Mouse (Mus musculus) heart, postnatal 4 days (tissue): ENCODE measurements around the gene Agr3. TPM values are rescaled to one million over a fixed set of nuclear protein-coding genes. Genes with fewer than 3 reads are reported as not detected.

Experiments
- DNase-seq: peaks from one replicate; pipeline ENCODE4 v3.0.0; 2021
- total RNA-seq, 2 experiments: library from RNA; stranded (reverse); gene quantifications; 2 replicates each; pipeline ENCODE4 v1.2.3; 2021

Gene Agr3
- total RNA-seq, 2 experiments from 2014 or later = not detected

GRCm38 (mm10) chr12:35984743-35985142, 59.3 kb downstream of the Agr3 start:
- DNase-seq = no peak

- no peak for DNase-seq
Measured at GRCm38 (mm10) chr12:35992711-35993110, 67.3 kb downstream of the Agr3 start, which contains the start of gene Agr2. TSS of gene Agr2 (plus strand) at chr12:35992907.

DNA sequence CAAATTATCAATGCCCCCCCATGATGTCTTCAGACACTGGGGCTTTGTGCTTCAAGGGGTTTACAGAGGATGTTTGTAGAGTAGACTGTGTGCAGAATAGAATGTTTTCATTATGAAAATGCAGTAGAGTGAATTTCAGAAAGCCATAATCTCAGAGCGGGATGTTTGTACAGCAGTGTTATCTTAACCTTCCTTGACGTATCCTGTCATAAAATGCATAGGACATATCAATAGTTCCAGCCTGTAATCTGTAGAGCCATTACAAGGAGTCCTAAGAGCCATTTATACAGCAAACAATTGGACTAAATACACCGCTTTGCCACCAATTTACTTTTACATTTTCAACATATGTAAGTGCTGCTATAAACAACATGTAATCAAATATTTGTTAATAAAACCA, 68.2 kb downstream of the Agr3 start:
- no peak for DNase-seq

- no peak for DNase-seq
Measured at GRCm38 (mm10) chr12:35994098-35994497, 68.7 kb downstream of the Agr3 start.

- DNase-seq = peak; percentile 27
Measured at GRCm38 (mm10) chr12:35995799-35996198, 70.4 kb downstream of the Agr3 start.

Other genes with a start within 250 kb of the Agr3 start
- gene Agr2, start 67.3 kb downstream of the Agr3 start, total RNA-seq = not detected
- gene Tspan13, start 116.9 kb downstream of the Agr3 start, total RNA-seq = 10 to 100 TPM; 53.1 to 59.6 TPM
- gene Ankmy2, start 231.5 kb downstream of the Agr3 start, total RNA-seq = 10 to 100 TPM; 22.1 to 23.6 TPM
- 100 to 1,000 TPM; 168 to 170 TPM for gene Bzw2, start 232.5 kb downstream of the Agr3 start, total RNA-seq